Mouse (Mus musculus) liver, embryonic 14.5 days (tissue): ENCODE data around the gene Dazap1.

Experiments
- CTCF ChIP-seq: IDR thresholded peaks from 2 replicates; pipeline ENCODE4 v1.5.1; 2016; ENCODE audit warnings: antibody characterized with exemption, low read depth, control low read depth
- EP300 ChIP-seq: IDR thresholded peaks from 2 replicates; pipeline ENCODE4 v1.6.1; 2016; ENCODE audit warnings: antibody characterized with exemption, low read depth

GRCm38 (mm10) chr10:80226416-80227165 lies 34.7 kb upstream of the Dazap1 start, which contains the start of gene Mum1:
- TF ChIP-seq EP300 (no peak), CTCF (peak; percentile 90)
